Mouse (Mus musculus): ENCODE data around the gene Rundc1. TPM values are rescaled to one million over a fixed set of nuclear protein-coding genes. Genes with fewer than 3 reads are reported as not detected.
"Not testable (repeated sequence)": the region's sequence is repeated elsewhere in the genome, so short reads cannot be mapped to it uniquely, and the experiment has no call there.

Rundc1 gene
- total RNA-seq (2021): 10 to 100 TPM; 22.9 to 23.5 TPM

DNA sequence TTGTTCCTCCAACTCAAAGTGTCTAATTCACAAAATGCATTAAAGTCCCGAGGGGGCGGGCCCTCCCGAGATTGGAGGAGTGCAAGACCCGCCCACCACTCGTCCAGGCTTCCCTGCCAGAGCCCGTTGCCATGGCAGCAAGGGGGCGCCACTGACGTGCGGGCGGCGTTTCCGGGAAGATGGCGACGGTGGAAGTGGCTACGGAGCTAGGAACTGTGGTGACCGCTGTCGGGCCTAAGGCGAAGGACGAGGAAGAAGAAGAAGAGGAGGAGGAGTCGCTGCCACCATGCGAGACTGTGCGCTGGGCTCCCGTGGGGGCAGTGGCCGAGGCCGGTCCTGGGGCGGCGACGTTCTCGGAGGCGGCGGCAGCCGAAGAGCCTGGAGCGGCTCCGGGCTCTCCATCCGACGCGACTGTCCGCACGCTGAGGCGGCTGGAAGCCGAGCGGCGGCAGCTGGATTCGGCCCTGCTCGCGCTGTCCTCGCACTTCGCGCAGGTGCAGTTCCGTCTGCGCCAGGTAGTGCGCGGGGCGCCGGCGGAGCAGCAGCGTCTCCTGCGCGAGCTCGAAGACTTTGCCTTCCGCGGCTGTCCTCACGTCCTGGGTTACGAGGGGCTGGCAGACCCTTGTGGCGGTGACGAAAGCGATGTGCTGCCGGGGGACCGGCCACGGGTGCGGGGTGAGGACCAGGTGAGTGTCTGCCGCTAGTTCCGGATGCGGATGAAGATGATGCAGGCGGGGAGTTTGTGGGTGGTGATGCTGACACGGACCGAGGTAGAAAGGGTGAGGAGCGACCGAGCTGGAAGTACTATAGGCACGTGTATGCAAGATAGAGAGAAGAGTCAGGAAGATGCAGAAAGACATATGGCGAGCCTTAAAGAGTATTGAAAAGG, at the start of gene Rundc1, which contains the start of gene Ptges3l:
TSS of gene Rundc1 (plus strand) at position 161 of the 889 bp plus-strand sequence.
TSS of gene Ptges3l (minus strand) at position 409 of the 889 bp plus-strand sequence.
- intact Hi-C loops (cut with DNase I): no loop called here
- DNase-seq: peak; percentile 98

DNA sequence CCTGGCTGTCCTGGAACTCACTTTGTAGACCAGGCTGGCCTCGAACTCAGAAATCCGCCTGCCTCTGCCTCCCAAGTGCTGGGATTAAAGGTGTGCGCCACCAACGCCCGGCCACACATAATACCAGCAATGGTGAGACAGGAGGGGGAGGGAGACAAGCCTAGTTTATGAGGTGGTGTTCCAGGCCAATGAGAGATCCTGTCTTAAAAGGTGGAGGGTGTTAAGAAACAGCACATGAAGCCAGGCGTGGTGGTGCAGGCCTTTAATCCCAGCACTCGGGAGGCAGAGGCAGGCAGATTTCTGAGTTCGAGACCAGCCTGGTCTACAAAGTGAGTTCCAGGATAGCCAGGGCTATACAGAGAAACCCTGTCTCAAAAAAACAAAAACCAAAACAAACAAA, 46.7 kb upstream of the Rundc1 start:
- intact Hi-C loops (cut with DNase I): not testable (repeated sequence)

DNA sequence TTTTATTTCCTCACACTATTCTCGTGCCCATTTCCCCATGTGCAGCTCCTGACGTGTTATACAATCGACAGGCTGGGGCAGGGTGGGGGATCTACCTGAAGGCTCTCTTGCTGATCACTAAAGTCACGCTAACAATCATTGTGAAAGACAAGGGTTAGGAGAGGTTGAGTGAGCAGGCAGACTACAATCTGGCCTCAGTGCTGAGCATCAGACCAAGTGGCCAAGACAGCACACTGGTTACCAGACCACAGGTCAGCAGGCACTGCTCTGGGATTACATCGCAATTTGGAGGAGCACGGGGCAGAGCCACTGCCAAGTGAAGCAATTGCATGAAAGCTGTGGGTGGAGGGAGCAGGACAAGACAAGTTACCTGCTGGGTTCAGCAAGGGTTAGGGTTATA, 46.0 kb upstream of the Rundc1 start:
- DNase-seq: no peak
- intact Hi-C loops (cut with DNase I): no loop called here

More for the DNA sequence above, 46.7 kb upstream of the Rundc1 start:
- not testable (repeated sequence) for DNase-seq

DNA sequence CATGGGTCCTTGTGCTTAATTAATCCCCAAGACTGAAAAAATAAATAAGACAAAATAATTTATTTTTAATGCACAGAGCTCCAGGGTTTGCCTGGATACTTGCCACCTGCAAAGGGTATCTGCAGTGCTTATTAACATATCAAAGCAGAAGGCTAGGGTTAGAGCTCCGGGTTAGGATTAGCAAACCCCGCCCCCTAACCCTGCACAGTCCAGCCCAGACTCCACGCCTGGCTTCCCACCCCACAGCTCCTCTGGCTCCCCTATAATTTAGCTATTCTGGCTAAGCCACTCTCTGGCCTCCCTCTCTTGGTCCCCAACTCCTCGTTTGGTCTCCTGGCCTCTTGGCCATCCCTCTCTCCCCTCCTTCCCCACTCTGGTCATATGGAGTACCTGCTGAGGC, 43.1 kb upstream of the Rundc1 start:
- DNase-seq: no peak
- intact Hi-C loops (cut with DNase I): no loop called here

DNA sequence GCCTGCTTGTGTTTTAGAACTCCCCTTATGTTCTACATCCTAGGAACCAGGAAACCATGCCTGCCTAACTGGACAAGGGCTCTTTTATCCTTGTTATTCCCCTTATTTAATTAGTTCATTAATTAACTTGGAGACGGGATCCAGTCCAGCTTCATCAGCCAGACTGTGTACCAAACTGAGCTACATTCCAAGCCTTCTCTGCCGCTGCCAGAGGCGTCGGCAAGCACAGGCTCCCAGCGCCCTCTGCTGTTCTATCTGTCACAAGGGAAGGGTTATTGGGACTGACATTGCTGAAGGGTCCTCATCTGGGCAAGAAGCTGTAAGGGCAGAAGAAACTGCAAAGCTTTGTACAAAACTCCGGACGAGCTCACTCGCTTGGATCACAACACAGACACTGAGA, 29.8 kb upstream of the Rundc1 start:
- DNase-seq: peak; percentile 79
- intact Hi-C loops (cut with DNase I): loop anchor here (2.0 to 10.0 kb wide), 2 partner anchors 70 to 170 kb away; partner anchors contain the start of genes Aoc2 and Ezh1

DNA sequence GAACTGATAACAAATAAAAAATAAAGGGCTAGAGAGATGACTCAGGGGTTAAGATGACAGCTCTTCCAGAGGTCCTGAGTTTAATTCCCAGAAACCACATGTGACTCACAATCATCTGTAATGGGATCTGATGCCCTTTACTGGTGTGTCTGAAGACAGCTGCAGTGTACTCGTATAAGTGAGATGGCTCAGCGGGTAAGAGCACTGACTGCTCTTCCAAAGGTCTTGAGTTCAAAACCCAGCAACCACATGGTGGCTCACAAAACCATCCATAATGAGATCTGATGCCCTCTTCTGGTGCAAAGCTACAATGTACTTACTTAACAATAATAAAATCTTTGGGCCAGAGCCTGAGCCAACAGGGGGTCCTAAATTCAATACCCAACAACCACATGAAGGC, 9.6 kb upstream of the Rundc1 start:
- intact Hi-C loops (cut with DNase I): no loop called here
- DNase-seq: no peak

DNA sequence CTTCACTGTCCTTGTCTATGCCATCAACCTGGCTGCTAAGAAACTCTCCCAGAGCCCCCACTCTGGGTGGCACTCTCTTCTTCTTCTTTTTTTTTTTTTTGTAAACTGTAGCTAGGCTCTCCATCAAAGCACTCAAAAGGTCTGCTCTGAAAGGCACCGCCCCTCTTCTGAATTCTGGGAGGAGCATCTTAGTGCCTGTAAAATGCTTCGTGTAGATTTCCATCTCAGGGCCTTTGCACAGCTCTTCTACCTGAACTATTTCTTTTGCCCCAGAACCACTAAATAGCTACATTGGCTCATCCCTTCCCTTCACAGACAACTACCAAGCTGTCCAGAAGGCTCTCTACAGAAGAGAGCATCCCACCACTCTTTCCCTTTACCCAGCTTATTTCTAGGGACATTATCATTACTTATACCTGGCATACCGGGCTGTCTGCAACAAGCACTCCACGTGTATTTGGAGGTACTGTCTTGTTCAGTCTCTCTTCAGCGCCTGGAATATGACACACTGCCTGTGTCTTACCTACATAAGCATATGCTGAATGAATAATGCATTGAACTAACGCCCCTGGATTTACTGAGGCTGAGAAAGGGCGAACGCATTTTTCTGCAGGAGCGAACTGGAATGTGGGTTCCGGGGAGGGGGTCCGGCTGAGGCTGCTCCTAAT, 8.3 kb upstream of the Rundc1 start:
- no peak for DNase-seq
- intact Hi-C loops (cut with DNase I): no loop called here

DNA sequence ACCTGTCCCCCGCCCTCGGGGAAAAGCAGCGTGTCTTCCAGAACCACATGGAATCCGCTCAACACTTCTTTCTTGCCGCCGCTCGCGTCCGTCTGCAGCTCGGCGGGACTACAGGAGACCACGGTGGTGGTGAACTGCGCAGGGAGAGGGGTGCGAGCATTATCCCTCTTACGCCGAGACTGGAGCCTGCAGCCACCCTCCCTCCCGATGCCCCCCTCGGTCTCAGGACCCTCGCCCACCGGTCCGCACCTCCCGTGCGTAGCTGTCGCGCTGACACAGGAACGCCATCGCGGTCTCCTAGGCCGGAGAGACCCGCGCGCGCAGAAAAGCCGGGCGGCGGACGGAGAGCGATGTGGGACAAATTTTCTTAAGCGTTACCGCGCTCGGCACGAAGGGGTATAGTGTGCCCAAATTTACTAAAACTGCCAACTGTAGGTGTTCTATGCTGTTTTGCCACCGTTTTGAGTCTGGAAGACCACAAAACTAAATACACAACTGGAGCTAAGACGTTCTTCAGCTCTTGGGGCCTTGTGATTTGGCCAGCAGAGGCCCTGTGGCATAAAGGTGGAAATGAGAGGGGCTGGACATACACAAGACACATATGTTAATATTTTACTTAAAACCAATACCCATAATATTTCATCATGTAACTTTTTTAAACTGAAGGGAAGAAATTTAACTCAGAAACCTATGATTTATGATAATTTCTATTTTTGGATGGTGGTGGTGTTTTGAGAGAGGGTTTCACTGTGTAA, 7.6 kb upstream of the Rundc1 start, which contains the start of gene Aarsd1:
TSS of gene Aarsd1 (minus strand) at position 515 of the 755 bp plus-strand sequence.
- DNase-seq: peak; percentile 88
- intact Hi-C loops (cut with DNase I): no loop called here

DNA sequence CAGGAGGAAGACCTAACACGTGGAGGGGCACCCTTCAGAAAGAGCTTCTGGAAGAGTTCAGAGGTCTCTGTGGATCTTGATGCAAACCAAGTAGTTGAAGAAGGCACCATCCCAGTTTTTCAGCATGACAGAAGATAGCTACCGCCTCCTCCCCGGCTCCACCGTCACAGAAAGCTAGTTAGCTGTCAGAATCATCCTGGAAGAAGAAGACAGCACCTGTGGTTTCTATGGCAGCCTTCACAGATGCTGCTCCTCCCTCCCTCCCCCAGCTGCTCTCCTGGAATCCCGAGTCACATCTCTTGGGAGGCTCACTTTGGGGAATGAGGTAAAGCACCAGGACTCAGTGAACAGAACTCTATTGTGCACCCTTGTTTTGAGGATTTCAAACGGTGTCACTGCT, 5.9 kb upstream of the Rundc1 start:
- intact Hi-C loops (cut with DNase I): no loop called here
- DNase-seq: no peak

DNA sequence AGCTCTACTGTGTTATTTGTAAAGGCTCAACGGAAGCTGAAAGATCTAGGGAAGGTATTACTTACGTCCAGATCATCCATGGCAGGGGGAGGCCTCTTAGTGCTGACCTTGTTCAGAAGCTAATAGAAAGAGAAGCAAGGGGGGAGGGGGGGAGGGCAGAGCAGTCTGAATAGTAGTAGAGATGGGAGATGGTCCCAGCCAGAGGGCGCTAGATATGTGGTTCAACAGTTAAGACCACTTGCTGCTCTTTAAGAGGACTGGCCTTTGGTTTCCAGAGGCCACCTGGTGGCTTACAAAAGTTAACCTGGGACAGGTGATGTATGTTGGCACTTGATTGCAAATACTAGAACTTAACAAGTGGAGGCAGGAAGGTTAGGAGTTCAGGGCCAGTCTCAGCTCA, 5.3 kb upstream of the Rundc1 start:
- DNase-seq: peak; percentile 34
- intact Hi-C loops (cut with DNase I): no loop called here

DNA sequence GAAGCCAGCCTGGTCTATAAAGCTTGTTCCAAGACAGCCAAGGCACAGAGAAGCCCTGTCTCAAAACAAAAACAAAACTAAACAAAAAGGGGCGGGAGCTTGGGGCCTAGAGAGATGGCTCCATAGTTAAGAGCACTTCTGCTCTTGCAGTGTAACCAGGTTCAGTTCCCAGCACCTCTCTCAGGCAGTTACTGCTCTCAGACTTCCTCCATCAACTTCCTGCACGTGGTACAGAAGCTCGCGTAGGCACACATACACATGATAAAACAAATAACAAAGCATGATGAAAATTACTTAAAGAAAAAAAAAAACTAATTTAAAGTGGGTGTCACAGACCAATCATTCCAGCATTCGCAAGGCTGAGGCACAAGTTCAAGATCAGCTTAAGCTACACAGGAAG, 4.7 kb upstream of the Rundc1 start:
- intact Hi-C loops (cut with DNase I): no loop called here
- DNase-seq: no peak

DNA sequence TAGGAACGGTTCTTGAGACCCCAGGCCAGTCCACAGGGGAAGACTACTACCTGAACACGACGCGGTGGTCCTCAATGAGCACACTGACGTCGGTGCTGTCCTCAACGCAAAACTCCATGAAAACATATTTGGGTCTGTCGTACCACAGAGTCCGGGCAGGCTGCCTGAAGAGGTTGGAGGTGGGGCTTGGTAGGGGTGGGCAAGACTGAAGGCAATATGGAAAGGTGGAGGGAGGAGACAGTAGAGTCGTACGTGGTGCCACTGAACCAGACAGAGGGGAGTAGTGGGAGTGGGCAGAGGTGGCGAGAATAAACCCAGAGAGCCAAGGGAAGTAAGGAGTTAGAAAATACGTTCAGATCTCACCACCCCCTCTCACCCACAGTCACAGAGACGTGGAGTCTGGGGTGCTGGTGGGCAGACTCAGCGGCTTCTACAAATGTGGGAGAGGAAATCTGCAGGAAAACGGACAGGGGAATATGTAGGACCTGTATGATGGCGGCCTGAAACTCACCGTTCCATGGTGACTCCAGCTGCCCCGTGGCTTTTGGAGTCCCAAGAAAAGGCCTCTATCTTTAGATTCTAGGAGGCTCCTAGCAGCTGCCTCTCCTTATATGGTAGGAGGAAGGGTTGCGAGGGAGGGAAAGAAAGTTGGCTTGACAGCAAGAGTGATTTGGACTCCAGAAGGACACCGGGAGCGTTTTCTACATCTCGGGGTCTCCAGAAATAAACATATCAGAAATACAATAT, 607 bp upstream of the Rundc1 start, which contains the start of gene Gm27029:
TSS of gene Gm27029 (minus strand) at position 692 of the 747 bp plus-strand sequence.
- no peak for DNase-seq
- intact Hi-C loops (cut with DNase I): no loop called here

DNA sequence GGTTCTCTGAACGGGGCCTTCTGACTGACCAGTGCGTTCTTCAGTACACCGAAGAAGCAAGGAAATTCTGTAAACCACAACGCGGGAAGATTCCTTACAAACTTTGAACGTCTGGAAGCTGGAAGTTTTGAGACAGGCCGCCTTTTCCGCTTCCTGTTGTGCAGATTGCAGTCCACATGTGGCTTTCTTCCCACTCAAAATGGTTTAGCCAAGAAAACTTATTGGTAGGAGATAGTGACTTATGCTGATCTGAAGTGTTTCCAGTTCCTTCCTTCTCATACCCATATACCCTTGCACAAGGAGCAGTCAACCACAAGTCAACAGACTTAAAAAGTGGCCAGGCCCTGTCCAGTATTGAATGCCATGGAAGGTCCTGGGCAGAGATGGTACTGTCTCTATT, 1.3 kb downstream of the Rundc1 start:
- no peak for DNase-seq
- intact Hi-C loops (cut with DNase I): no loop called here

DNA sequence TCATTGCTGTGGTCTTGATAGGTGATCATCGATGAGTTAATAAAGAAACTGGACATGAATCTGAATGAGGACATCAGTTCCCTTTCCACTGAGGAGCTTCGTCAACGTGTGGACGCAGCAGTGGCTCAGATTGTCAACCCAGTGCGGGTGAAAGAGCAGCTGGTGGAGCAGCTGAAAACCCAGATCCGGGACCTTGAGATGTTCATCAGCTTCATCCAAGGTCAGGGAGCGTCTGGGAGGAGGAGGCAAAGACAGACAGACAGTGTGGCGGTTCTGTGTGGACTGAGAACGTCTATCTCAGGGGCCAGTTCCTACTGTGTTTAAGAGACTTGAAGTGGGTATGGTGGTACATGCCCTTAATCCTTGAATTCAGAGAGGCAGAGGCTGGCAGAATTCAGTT, 6.4 kb downstream of the Rundc1 start:
- no peak for DNase-seq
- intact Hi-C loops (cut with DNase I): no loop called here

DNA sequence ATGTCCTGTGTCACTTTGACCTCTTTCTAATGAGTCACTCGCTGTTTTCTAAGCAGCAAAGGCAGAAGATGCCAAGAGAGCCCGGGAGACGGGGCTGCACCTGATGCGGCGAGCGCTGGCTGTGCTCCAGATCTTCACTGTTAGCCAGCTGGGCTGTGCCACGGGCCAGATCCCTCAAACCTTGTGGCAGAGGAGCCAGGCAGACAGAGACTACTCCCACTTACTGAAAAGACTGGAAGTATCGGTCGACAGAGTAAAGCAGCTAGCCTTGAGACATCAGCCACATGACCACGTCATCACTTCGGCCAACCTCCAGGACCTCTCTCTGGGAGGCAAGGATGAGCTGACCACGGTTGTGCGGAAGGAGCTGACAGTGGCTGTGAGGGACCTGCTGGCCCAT, 8.5 kb downstream of the Rundc1 start:
- intact Hi-C loops (cut with DNase I): no loop called here
- peak; percentile 72 for DNase-seq

DNA sequence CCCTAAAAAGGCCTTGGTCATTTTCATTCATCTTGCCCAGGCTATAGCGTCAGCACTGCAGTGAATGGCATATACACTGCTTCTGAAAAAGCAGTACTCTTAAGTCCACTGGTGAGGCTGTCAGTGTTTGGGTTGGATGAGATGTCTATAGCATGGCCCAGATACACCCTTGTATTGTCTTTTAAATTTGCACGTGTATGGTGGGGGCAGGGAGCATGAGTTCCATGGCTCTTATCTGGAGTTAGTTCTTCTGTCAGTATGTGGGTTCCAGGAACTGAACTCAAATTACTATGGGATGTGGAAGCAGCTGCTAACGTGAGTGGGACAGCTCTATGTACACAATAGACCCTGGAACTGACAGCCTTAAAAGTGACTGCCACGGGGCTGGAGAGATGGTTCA, 10.9 kb downstream of the Rundc1 start:
- intact Hi-C loops (cut with DNase I): no loop called here

DNA sequence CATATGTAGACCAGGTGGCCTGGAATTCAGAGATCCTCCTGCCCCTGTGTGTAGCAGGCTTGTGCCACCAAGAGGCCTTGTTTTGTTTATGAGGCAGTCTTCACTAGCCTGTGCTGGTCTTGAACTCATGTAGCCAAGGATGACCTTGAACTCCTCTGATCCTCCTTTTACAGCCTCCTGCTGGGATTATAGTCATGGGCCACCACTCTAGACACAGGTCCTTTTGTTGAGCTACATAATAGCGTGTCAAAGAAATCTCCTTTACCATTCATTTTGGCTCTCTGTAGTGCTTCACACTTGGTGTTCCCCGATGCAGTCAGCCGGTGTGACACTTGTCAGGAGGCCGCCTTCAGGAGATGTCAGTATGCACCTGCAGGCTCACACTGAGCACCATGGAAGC, 12.0 kb downstream of the Rundc1 start:
- DNase-seq: no peak
- intact Hi-C loops (cut with DNase I): no loop called here

More for the DNA sequence above, 10.9 kb downstream of the Rundc1 start:
- no peak for DNase-seq

DNA sequence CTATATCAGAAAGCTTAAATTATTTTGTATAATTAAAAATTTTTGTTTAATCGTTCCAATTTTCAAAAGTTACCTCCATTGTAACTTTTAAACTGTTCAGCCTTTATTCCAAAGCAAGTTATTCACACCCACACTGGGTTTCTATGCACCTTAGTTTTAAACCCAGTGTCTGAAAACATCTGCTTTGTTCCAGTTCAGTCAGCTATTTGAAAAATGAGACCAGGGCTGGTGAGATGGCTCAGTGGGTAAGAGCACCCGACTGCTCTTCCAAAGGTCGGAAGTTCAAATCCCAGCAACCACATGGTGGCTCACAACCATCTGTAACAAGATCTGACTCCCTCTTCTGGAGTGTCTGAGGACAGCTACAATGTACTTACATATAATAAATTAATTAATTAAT, 13.1 kb downstream of the Rundc1 start:
- DNase-seq; intact Hi-C loops (cut with DNase I): not testable (repeated sequence)

DNA sequence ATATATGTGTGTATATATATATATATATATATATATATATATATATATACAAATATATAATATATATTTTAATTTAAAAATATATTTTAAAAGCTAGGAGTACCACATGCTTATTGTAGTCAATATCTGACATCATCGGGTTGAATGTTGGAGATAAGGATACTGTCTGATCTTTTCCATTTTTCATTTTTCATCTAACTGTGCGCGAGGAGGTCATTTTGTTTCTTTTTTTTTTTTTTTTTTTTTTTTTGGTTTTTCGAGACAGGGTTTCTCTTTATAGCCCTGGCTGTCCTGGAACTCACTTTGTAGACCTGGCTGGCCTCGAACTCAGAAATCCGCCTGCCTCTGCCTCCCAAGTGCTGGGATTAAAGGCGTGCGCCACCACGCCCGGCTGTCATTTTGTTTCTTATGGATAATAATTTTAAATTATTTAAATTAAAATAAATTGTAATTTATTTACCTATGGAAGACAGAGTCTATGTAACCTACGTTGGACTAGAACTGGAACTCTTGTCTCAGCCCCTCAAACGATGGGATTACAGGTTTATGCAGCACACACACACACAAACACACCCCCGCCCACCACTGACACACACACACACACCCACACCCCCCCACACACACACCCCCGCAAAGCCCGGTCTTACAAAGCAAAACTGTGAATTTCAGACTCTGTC, 16.7 kb downstream of the Rundc1 start:
- intact Hi-C loops (cut with DNase I); DNase-seq: not testable (repeated sequence)

All from left cerebral cortex, postnatal 4 days (tissue).